Mouse (Mus musculus) spleen, adult 10 weeks (tissue): Measurements from ENCODE around the gene Clec4f. TPM values are rescaled to one million over a fixed set of nuclear protein-coding genes. Genes with fewer than 3 reads are reported as not detected.

Experiments used
- polyA plus RNA-seq: library from polyadenylated mRNA; stranded (reverse); fragments of 350-450 nt; fragmentation: Illumina TruSeq; extraction: RNeasy Lipid Tissue Mini Kit (QIAGEN cat#74804); gene quantifications from one replicate; pipeline ENCODE4 v1.2.3, GENCODE M21; 2015; ENCODE audit warnings: low replicate concordance; ENCODE audit not compliant: insufficient read depth

Clec4f gene
- not detected for polyA plus RNA-seq

DNA sequence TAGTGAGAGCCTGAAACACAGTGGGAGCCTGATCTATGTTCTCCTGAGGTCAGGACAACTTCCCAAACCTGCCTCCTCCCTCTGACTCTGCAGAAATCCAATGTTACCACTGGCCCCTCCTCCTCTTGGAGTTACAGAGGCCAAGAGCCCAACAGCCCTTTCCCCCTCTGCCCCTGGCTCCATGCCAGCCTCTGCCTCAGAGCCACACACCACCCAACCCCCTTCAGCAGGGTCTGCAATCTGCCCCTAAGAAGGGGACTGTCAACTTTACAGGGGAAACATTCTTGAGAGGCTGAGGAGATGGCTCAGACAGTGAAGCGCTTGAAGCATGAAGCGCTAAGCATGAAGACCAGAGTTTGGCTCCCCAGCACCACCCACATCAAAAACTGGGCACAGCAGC lies at the start of gene Clec4f:
Gene Clec4f (minus strand): TSS at position 101 of the 400 bp plus-strand sequence.

DNA sequence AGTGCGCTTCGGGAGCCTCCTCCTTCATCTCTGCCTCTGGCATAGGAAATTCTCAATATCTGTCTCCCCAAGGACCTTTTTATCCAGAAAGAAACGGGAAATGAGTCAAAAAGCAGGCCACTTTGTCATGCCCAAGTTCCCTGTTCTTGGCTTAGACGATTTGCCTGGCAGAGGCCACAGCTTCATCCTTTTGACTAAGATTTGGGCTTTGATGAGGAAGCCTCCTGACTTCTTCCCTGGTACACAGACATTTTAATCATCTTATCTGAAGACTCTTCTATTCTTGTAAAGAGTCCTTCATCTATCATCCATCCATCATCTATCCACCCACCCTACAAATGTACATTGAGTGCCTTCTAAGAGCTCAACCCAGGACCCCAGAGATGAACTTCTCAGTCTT lies 21.8 kb upstream of the Clec4f start, which contains the start of gene Cd207:
Gene Cd207 (minus strand): TSS at position 101 of the 400 bp plus-strand sequence.

Other genes with a start within 250 kb of the Clec4f start
- 25.0 TPM for gene Tet3, start 197.1 kb downstream of the Clec4f start, polyA plus RNA-seq
- gene Dguok, start 149.2 kb downstream of the Clec4f start, polyA plus RNA-seq: 75.7 TPM
- gene Actg2, start 119.9 kb downstream of the Clec4f start, polyA plus RNA-seq: 11.0 TPM
- 23.9 TPM for gene Stambp, start 83.5 kb downstream of the Clec4f start, polyA plus RNA-seq
- 3.3 TPM for gene Cd207, start 21.7 kb upstream of the Clec4f start, polyA plus RNA-seq
- gene Vax2, start 55.1 kb upstream of the Clec4f start, polyA plus RNA-seq: not detected
- not detected for gene Atp6v1b1, start 86.8 kb upstream of the Clec4f start, polyA plus RNA-seq
- not detected for gene Ankrd53, start 106.5 kb upstream of the Clec4f start, polyA plus RNA-seq
- gene Tex261, start 119.6 kb upstream of the Clec4f start, polyA plus RNA-seq: 46.2 TPM
- 34.6 TPM for gene Nagk, start 138.8 kb upstream of the Clec4f start, polyA plus RNA-seq
- 34.6 TPM for gene Paip2b, start 175.6 kb upstream of the Clec4f start, polyA plus RNA-seq
- gene Zfp638, start 210.9 kb upstream of the Clec4f start, polyA plus RNA-seq: 186 TPM